Mouse (Mus musculus): ENCODE measurements around the gene Fhl2. TPM values are rescaled to one million over a fixed set of nuclear protein-coding genes. Genes with fewer than 3 reads are reported as not detected.

Gene Fhl2
- polyA plus RNA-seq, 1 experiment, result not detected

GRCm38 (mm10) chr1:43120950-43121349, 75.8 kb downstream of the Fhl2 start:
- 93% methylated on average over 5 of the region's 5 CpGs for WGBS
- no peak overlapping the region for H3K4me3 ChIP-seq (ENCODE audit: insufficient read depth, low read depth, low read length)
- no peaks in the 10 kb centered on the region for H3K4me1 ChIP-seq (ENCODE audit: control insufficient read depth, insufficient read depth, low read length)
- TF ChIP-seq POLR2A (IDR thresholded peaks at IDR 0.05; ENCODE audit: insufficient read depth, low read depth, low read length) (no peak), CTCF (IDR thresholded peaks at IDR 0.05; ENCODE audit: insufficient read depth, low read depth, low read length) (no peak)
- no peak overlapping the region for H3K27ac ChIP-seq (ENCODE audit: insufficient read depth, low read depth, low read length)

GRCm38 (mm10) chr1:43117435-43117834, 79.3 kb downstream of the Fhl2 start:
- no peak for TF ChIP-seq CTCF (IDR thresholded peaks at IDR 0.05; ENCODE audit: insufficient read depth, low read depth, low read length)
- no peak for TF ChIP-seq POLR2A (IDR thresholded peaks at IDR 0.05; ENCODE audit: insufficient read depth, low read depth, low read length)
- Histone ChIP-seq H3K27ac (ENCODE audit: insufficient read depth, low read depth, low read length) (no peak overlapping the region), H3K4me3 (ENCODE audit: insufficient read depth, low read depth, low read length) (no peak overlapping the region), H3K4me1 (ENCODE audit: control insufficient read depth, insufficient read depth, low read length) (no peaks in the 10 kb centered on the region)
- WGBS, result 94% methylated on average over 8 of the region's 8 CpGs

GRCm38 (mm10) chr1:43112882-43113281, 83.9 kb downstream of the Fhl2 start:
- WGBS, result 87% methylated on average over 2 of the region's 2 CpGs
- no peak overlapping the region for H3K27ac ChIP-seq (ENCODE audit: insufficient read depth, low read depth, low read length)
- TF ChIP-seq POLR2A (IDR thresholded peaks at IDR 0.05; ENCODE audit: insufficient read depth, low read depth, low read length) (no peak), CTCF (IDR thresholded peaks at IDR 0.05; ENCODE audit: insufficient read depth, low read depth, low read length) (no peak)
- no peak overlapping the region for H3K4me3 ChIP-seq (ENCODE audit: insufficient read depth, low read depth, low read length)
- H3K4me1 ChIP-seq (ENCODE audit: control insufficient read depth, insufficient read depth, low read length), result no peaks in the 10 kb centered on the region

GRCm38 (mm10) chr1:43110556-43110955, 86.2 kb downstream of the Fhl2 start:
- Histone ChIP-seq H3K27ac (ENCODE audit: insufficient read depth, low read depth, low read length) (no peak overlapping the region), H3K4me1 (ENCODE audit: control insufficient read depth, insufficient read depth, low read length) (no peaks in the 10 kb centered on the region), H3K4me3 (ENCODE audit: insufficient read depth, low read depth, low read length) (no peak overlapping the region)
- WGBS, result 48% methylated on average over 4 of the region's 4 CpGs
- TF ChIP-seq CTCF (IDR thresholded peaks at IDR 0.05; ENCODE audit: insufficient read depth, low read depth, low read length), result no peak
- TF ChIP-seq POLR2A (IDR thresholded peaks at IDR 0.05; ENCODE audit: insufficient read depth, low read depth, low read length), result no peak

GRCm38 (mm10) chr1:43108729-43109128, 88.1 kb downstream of the Fhl2 start:
- Histone ChIP-seq H3K4me1 (ENCODE audit: control insufficient read depth, insufficient read depth, low read length) (no peaks in the 10 kb centered on the region), H3K27ac (ENCODE audit: insufficient read depth, low read depth, low read length) (no peak overlapping the region), H3K4me3 (ENCODE audit: insufficient read depth, low read depth, low read length) (no peak overlapping the region)
- WGBS, result 88% methylated on average over 2 of the region's 2 CpGs
- no peak for TF ChIP-seq CTCF (IDR thresholded peaks at IDR 0.05; ENCODE audit: insufficient read depth, low read depth, low read length)
- no peak for TF ChIP-seq POLR2A (IDR thresholded peaks at IDR 0.05; ENCODE audit: insufficient read depth, low read depth, low read length)

GRCm38 (mm10) chr1:43098031-43098984, 98.5 kb downstream of the Fhl2 start, which contains the start of the genes Tgfbrap1 and AI597479:
Tgfbrap1 (minus strand) TSS chr1:43098637.
AI597479 (plus strand) TSS chr1:43098710.
- Histone ChIP-seq H3K27ac (ENCODE audit: insufficient read depth, low read depth, low read length) (peak within 1 kb of the TSS; percentile 93), H3K4me1 (ENCODE audit: control insufficient read depth, insufficient read depth, low read length) (no peaks in the 10 kb centered on the region), H3K4me3 (ENCODE audit: insufficient read depth, low read depth, low read length) (peak within 1 kb of the TSS; percentile 79)
- peak; percentile 86 for TF ChIP-seq POLR2A (IDR thresholded peaks at IDR 0.05; ENCODE audit: insufficient read depth, low read depth, low read length)
- no peak for TF ChIP-seq CTCF (IDR thresholded peaks at IDR 0.05; ENCODE audit: insufficient read depth, low read depth, low read length)
- WGBS, result under 1% methylated on average over 57 of the region's 57 CpGs

GRCm38 (mm10) chr1:43094206-43094605, 102.6 kb downstream of the Fhl2 start:
- peaks cover 7% of the 10 kb centered on the region; the same call in 1 of the 2 replicates for H3K4me1 ChIP-seq (ENCODE audit: control insufficient read depth, insufficient read depth, low read length)
- 90% methylated on average over 2 of the region's 2 CpGs for WGBS
- no peak for TF ChIP-seq CTCF (IDR thresholded peaks at IDR 0.05; ENCODE audit: insufficient read depth, low read depth, low read length)
- TF ChIP-seq POLR2A (IDR thresholded peaks at IDR 0.05; ENCODE audit: insufficient read depth, low read depth, low read length), result no peak
- H3K27ac ChIP-seq (ENCODE audit: insufficient read depth, low read depth, low read length), result no peak overlapping the region
- no peak overlapping the region for H3K4me3 ChIP-seq (ENCODE audit: insufficient read depth, low read depth, low read length)

- peaks cover 7% of the 10 kb centered on the region; the same call in 1 of the 2 replicates for H3K4me1 ChIP-seq (ENCODE audit: control insufficient read depth, insufficient read depth, low read length)
Measured at GRCm38 (mm10) chr1:43092056-43093015, 104.4 kb downstream of the Fhl2 start.

More at GRCm38 (mm10) chr1:43092056-43093015, 104.4 kb downstream of the Fhl2 start:
- peak overlapping the region; percentile 82 for H3K4me3 ChIP-seq (ENCODE audit: insufficient read depth, low read depth, low read length)
- WGBS, result 8% methylated on average over 102 of the region's 102 CpGs
- no peak for TF ChIP-seq CTCF (IDR thresholded peaks at IDR 0.05; ENCODE audit: insufficient read depth, low read depth, low read length)
- peak; percentile 82 for TF ChIP-seq POLR2A (IDR thresholded peaks at IDR 0.05; ENCODE audit: insufficient read depth, low read depth, low read length)
- peak overlapping the region; percentile 78 for H3K27ac ChIP-seq (ENCODE audit: insufficient read depth, low read depth, low read length)

Data from olfactory bulb, adult 2 months (tissue).